Mouse (Mus musculus): Measurements from ENCODE around the gene Fam184b. TPM values are rescaled to one million over a fixed set of nuclear protein-coding genes. Genes with fewer than 3 reads are reported as not detected.

The Fam184b gene
- polyA plus RNA-seq (2017; shearing (Covaris generic)) = 0.06 TPM

GRCm38 (mm10) chr5:45638806-45639714 is at the start of gene Fam184b:
Fam184b (minus strand) TSS chr5:45639614.

DNA sequence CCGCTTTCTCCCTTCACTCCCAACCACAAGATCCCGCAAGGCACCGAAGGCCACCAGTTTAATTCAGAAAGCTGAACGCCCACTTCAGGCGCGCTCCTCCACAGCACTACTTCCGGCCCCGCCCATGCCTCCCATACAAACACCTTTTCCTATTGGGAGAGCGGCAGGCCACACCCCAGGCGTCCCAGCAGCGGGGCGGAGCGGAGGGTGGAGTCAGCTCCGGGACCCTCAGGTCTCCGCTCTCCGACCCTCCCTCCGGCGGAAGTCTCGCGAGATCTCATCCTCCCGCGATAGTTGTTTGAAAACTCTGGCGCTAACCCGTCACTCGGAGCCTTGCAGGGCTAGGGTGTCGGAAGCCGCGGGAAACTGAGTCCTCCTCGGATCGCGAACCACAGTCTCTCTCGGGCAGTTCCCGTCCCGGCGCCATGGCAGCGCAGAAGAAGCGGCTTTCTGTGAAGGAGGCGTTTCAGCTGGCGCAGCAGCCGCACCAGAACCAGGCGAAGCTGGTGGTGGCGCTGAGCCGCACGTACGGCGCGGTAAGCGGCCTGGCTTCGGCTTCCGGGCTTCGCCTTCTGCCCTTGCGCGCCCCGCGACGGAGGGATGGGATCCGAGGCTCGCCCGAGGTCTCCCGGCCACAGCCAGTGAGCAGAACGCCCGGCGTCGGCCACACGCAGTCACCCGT is 30.3 kb upstream of the Fam184b start, which contains the start of gene Ncapg:
Gene Ncapg, plus strand, starts transcription at position 322 of the 682 bp plus-strand sequence.

DNA sequence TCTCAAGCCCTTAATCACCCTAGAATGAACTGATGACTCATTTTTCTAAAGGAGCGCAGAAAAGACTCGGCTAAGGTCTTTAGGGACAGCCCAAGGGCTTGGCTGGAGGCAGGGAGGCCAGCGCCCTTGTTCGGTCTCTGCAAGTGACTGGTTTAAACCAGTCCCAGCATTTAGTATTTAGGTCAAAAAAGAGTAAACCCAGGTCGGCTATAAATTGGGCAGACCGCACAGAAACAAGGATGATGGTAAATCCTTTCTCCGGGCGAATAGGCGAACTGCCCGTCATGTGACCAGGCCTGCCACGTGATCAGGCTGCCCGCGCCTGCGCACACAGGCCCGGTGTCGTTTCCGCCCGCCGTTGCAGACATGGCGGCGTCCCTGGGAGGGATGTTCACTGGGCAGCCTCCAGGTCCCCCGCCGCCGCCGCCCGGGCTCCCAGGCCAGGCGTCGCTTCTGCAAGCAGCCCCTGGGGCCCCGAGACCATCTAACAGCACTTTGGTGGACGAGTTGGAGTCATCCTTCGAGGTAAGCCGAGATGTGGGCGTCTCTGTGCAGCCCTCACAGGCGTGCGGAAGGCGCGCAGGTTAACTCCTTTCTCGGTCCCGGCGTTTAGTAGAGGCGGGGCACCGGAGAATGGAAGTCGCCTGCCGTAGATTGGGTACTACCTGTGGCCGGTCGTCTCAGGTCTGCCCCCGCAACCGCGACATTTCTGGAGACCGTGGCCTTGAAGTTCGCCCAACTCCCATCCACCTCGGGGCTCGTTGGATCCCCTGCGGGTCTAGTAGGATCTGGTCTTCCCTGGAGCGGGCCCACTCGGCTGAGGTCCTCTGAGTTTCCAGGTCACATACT is 119.2 kb downstream of the Fam184b start, which contains the start of gene Med28:
Gene Med28, plus strand, starts transcription at position 270 of the 849 bp plus-strand sequence.

GRCm38 (mm10) chr5:45493191-45494092 is 146.0 kb downstream of the Fam184b start, which contains the start of gene Lap3:
Lap3 (plus strand) TSS chr5:45493374.

Other genes starting within 250 kb of the Fam184b start
- 85.6 TPM for gene Qdpr, start 189.4 kb downstream of the Fam184b start, polyA plus RNA-seq (2017; shearing (Covaris generic))
- not detected for gene Clrn2, start 185.9 kb downstream of the Fam184b start, polyA plus RNA-seq (2017; shearing (Covaris generic))
- gene Lap3, start 146.2 kb downstream of the Fam184b start, polyA plus RNA-seq (2017; shearing (Covaris generic)) = 38.0 TPM
- 315 TPM for gene Med28, start 119.4 kb downstream of the Fam184b start, polyA plus RNA-seq (2017; shearing (Covaris generic))
- gene Ncapg, start 30.3 kb upstream of the Fam184b start, polyA plus RNA-seq (2017; shearing (Covaris generic)) = 5.9 TPM
- gene Lcorl, start 218.0 kb upstream of the Fam184b start, polyA plus RNA-seq (2017; shearing (Covaris generic)) = 19.6 TPM